Mouse (Mus musculus) ES-E14 (cell line): ENCODE measurements around the gene Wtap. TPM values are rescaled to one million over a fixed set of nuclear protein-coding genes. Genes with fewer than 3 reads are reported as not detected.

Experiments used
- DNase-seq: peaks from one replicate; pipeline ENCODE4 v3.0.0-alpha.2; 2013; ENCODE audit warnings: low read depth, low spot score
- H3K27ac ChIP-seq: 2 replicates; pipeline ENCODE4 v1.5.1; 2012; ENCODE audit warnings: low read depth, mild to moderate bottlenecking, low read length, moderate library complexity, mixed read lengths; ENCODE audit not compliant: poor library complexity, insufficient read depth, severe bottlenecking
- H3K36me3 ChIP-seq: 2 replicates; pipeline ENCODE4 v1.6.1; 2012; ENCODE audit warnings: mild to moderate bottlenecking, low read length, moderate library complexity, mixed read lengths; ENCODE audit not compliant: control insufficient read depth, poor library complexity, insufficient read depth, severe bottlenecking
- H3K4me1 ChIP-seq, 2 experiments: fragments of 150-350 bp in 1 of 2; sonication (generic) in 1 of 2; 2 replicates each; pipeline ENCODE4 v1.6.1; 2012; ENCODE audit warnings: low read length in 2 of 2, mild to moderate bottlenecking in 1 of 2, mixed read lengths in 1 of 2; ENCODE audit not compliant: control insufficient read depth in 2 of 2, insufficient read depth in 2 of 2, poor library complexity in 1 of 2
- H3K4me3 ChIP-seq, 2 experiments: fragments of 150-350 bp in 1 of 2; sonication (generic) in 1 of 2; 2 replicates each; pipeline ENCODE4 v1.5.1; 2012; ENCODE audit warnings: low read length in 2 of 2, low read depth in 1 of 2, mild to moderate bottlenecking in 1 of 2, mixed read lengths in 1 of 2; ENCODE audit not compliant: insufficient read depth in 1 of 2, poor library complexity in 1 of 2, severe bottlenecking in 1 of 2
- H3K9ac ChIP-seq: 2 replicates; pipeline ENCODE4 v1.6.1; 2012; ENCODE audit warnings: low read depth, mild to moderate bottlenecking, low read length, mixed read lengths; ENCODE audit not compliant: poor library complexity, insufficient read depth, severe bottlenecking
- H3K9me3 ChIP-seq: fragments of 150-350 bp; sonication (generic); 2 replicates; pipeline ENCODE4 v1.6.1; 2012; ENCODE audit warnings: low read depth, mild to moderate bottlenecking, low read length; ENCODE audit not compliant: control insufficient read depth, insufficient read depth
- CHD2 ChIP-seq: IDR thresholded peaks from 2 replicates; pipeline ENCODE4 v1.6.1; 2014; ENCODE audit warnings: mild to moderate bottlenecking, low read depth, low read length, inconsistent platforms
- HCFC1 ChIP-seq: IDR thresholded peaks from 2 replicates; pipeline ENCODE4 v1.6.1; 2012; ENCODE audit warnings: low read length, inconsistent platforms, borderline replicate concordance; ENCODE audit not compliant: insufficient read depth
- MAFK ChIP-seq: IDR thresholded peaks from 2 replicates; pipeline ENCODE4 v1.6.1; 2014; ENCODE audit warnings: mild to moderate bottlenecking, low read depth, low read length, inconsistent platforms; ENCODE audit not compliant: insufficient read depth
- ZC3H11A ChIP-seq: IDR thresholded peaks from 2 replicates; pipeline ENCODE4 v1.6.1; 2012; ENCODE audit warnings: low read depth, mild to moderate bottlenecking, inconsistent platforms, low read length, borderline replicate concordance
- ZNF384 ChIP-seq: IDR thresholded peaks from 2 replicates; pipeline ENCODE4 v1.6.1; 2012; ENCODE audit warnings: low read depth, low read length, inconsistent platforms
- in situ Hi-C, 2 experiments: fragments of 600-800 bp; cut with MboI; formaldehyde crosslinking; loops; one replicate each; pipeline ENCODE4 v1.15.1; 2025; ENCODE audit warnings: low sequenced_read_pairs in 2 of 2, inconsistent platforms in 1 of 2; ENCODE audit not compliant: unreplicated experiment in 2 of 2
- total RNA-seq: library from RNA; depleted of rRNA; stranded (reverse); fragments of 300-350 nt; gene quantifications from 2 replicates; pipeline ENCODE4 v1.2.3, GENCODE M21; 2012

Wtap gene
- total RNA-seq, 1 experiment, result 83.8 TPM

DNA sequence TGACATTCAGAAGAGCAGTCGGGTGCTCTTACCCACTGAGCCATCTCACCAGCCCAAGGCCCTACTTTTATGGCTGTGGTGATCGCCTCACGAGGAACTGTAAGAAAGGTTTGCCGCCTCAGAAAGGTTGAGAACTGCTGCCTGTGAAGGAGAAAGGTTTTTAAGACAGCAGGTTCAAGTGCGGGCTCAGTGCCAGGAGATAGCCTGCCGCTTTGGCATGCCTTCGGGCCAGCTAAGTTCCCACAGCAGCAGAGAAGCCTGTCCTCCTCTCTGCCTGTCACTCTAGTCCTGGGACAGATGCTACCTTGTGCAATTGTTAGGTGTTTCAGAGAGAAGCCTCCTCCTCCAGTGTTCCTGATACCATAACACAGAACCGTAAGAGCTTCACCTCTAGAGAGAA lies 37.3 kb downstream of the Wtap start:
- Histone ChIP-seq H3K9ac (no peak overlapping the region), H3K4me1 (peaks cover 0 to 4% of the 10 kb centered on the region in 2 experiments; a peak in 1 of 4 replicates), H3K4me3 (no peak overlapping the region), H3K27ac (no peak overlapping the region), H3K9me3 (no peaks in the 10 kb centered on the region), H3K36me3 (peaks cover 21% of the 10 kb centered on the region)
- in situ Hi-C loops, result no loop called here
- TF ChIP-seq CHD2, result no peak
- TF ChIP-seq HCFC1, result no peak
- no peak for TF ChIP-seq ZNF384
- no peak for TF ChIP-seq ZC3H11A
- TF ChIP-seq MAFK, result no peak
- DNase-seq, result no peak

DNA sequence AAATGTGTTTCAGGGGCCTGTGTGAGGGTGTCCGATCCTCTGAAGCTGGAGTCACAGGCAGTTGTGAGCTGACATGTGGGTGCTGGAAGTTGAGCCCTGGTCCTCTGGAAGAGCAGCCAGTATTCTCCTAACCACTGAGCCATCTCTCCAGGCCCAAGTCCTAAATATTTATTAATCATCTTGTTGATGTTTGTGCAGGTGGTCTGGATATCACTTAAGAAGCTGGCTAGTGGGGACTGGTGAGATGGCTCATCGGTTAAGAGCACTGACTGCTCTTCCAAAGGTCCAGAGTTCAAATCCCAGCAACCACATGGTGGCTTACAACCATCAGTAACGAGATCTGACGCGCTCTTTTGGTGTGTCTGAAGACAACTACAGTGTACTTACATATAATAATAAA lies 44.3 kb downstream of the Wtap start:
- TF ChIP-seq ZC3H11A (no peak), MAFK (no peak), CHD2 (no peak), ZNF384 (no peak), HCFC1 (no peak)
- no peak for DNase-seq
- in situ Hi-C loops, result no loop called here
- no peak overlapping the region for H3K27ac ChIP-seq
- no peak overlapping the region for H3K9ac ChIP-seq
- H3K9me3 ChIP-seq, result no peaks in the 10 kb centered on the region
- peaks cover 22% of the 10 kb centered on the region for H3K36me3 ChIP-seq
- H3K4me3 ChIP-seq, result no peak overlapping the region
- H3K4me1 ChIP-seq, result no peaks in the 10 kb centered on the region

DNA sequence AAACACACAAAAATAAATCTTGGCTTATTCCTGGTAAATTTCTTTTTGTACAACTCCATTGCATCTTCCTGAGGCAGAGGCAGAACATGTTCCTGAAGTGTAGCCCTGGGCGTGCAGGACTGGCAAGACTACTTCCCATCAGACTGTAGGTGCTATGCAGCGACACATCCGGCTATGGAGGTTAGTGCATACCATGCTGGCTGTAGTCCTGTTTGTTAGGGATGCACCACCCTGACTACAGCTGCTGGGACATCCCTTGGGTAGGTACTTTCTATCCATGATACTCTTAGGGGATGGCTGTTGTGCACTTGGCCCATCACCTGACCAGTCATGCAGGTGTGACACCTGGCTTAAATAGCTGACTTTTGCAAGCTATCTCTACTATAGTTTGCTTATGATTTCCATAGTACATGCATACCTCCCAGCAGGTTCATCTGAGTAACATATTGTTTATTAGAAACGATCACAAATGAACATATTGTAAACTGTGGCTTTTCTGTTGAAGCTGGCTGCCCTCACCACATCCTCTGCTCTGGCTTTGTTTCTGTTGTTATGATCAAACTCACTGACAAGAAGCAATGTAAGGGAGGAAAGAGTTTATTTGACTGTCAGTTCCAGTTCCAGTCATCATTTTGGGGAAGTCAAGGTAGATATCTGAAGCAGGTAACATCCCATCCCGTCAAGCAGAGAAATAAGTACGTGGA lies 51.4 kb downstream of the Wtap start:
- Histone ChIP-seq H3K4me1 (no peaks in the 10 kb centered on the region; a peak in 2 of 4 replicates), H3K9ac (no peak overlapping the region), H3K27ac (no peak overlapping the region), H3K36me3 (peaks cover 10% of the 10 kb centered on the region), H3K4me3 (no peak overlapping the region), H3K9me3 (no peaks in the 10 kb centered on the region)
- DNase-seq, result no peak
- TF ChIP-seq CHD2, result no peak
- TF ChIP-seq ZC3H11A, result no peak
- no peak for TF ChIP-seq HCFC1
- TF ChIP-seq MAFK, result no peak
- no peak for TF ChIP-seq ZNF384
- in situ Hi-C loops, result no loop called here

DNA sequence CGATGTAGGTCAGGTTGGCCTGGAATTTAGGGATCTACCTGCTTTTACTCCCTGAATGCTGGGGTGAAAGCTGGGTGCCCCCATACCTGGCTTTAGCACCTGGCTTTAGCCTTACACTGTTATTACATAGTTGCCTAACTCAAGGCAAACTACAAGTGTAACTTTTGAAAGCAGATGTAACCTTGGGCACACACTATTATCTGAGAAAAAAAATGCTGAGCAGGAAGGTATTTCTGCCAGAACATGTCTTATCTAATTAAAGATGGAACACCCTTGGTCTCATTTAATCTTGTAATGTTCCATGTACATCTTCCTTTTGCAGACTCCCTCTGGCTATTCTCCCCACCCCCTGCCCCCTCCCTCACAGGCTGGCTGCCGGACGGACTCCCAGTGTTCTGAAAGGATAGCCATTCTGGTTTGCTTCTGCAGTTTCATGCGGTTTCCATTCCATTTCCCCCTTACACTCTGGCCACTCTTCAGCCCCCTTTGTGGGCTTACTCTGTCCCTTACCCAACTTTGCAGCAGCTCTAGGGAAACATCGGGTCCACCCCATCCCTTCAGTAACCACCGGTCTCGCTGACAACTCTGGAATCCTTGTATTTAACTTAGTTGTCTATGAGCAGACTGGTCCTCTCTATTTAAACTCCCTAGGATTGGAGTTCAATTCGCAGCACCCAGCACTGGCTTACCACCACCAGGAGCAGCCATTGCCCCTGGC lies 52.3 kb downstream of the Wtap start:
- no peak for DNase-seq
- H3K9ac ChIP-seq, result no peak overlapping the region

More for the DNA sequence above, 52.3 kb downstream of the Wtap start:
- H3K4me3 ChIP-seq, result no peak overlapping the region
- TF ChIP-seq MAFK, result no peak
- no peak for TF ChIP-seq ZNF384
- no peak for TF ChIP-seq CHD2
- no peak for TF ChIP-seq HCFC1
- no peak for TF ChIP-seq ZC3H11A
- H3K9me3 ChIP-seq, result no peaks in the 10 kb centered on the region
- in situ Hi-C loops, result no loop called here
- no peak overlapping the region for H3K27ac ChIP-seq
- no peaks in the 10 kb centered on the region; a peak in 2 of 4 replicates for H3K4me1 ChIP-seq
- H3K36me3 ChIP-seq, result peaks cover 10% of the 10 kb centered on the region
